Mouse (Mus musculus) adrenal gland, postnatal 36 days (tissue): ENCODE measurements around the gene Fbxl16. TPM values are rescaled to one million over a fixed set of nuclear protein-coding genes. Genes with fewer than 3 reads are reported as not detected.
A peak's percentile ranks its signal among the peaks of the same experiment; 100 is the strongest.

Experiments used
- DNase-seq, 2 experiments: peaks; one replicate each; pipeline ENCODE4 v3.0.0; 2021; ENCODE audit warnings: mixed read lengths in 1 of 2
- total RNA-seq, 2 experiments: library from RNA; stranded (reverse); gene quantifications; 2 replicates each; pipeline ENCODE4 v1.2.3; 2021

Gene Fbxl16
- total RNA-seq, 2 experiments from 2014 or later = 19.4 to 34.2 TPM

DNA sequence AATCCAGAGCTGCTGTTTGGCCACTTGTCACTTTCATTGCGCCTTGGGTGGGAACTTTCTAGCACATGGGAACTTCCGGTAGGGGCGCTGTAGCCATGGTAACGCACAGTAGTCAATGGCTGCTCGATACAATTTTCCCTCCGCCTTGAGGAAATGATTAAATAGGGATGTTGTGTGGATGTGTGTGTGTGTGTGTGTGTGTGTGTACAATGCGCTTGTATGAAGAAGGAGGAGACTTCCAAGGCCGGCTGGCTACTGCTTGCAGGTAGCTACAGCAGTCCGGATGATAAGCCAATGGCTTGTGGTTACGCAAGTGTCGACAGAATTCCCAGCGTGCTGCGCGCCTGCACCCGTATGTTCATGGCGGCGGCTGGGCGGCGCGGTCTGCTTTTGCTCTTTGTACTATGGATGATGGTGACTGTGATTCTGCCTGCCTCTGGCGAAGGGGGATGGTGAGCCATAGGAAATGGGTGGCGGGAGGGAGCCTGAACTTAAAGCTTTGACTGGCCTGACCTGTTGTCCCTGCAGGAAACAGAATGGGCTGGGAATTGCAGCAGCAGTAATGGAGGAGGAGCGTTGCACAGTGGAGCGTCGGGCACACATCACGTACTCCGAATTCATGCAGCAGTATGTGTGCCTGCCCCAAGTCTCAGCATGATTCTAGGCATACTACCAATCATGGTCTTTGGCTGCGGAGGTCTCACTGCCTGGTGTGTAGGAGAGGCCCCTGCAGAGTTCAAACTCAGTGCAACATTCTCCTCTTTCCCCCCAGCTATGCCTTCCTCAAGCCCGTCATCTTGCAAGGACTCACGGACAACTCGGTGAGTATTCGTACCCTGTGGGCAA lies 20.1 kb downstream of the Fbxl16 start, which contains the start of gene Jmjd8:
TSS of gene Jmjd8 (plus strand) at position 156 of the 846 bp plus-strand sequence.
- DNase-seq = peak; percentile 82 to 87

DNA sequence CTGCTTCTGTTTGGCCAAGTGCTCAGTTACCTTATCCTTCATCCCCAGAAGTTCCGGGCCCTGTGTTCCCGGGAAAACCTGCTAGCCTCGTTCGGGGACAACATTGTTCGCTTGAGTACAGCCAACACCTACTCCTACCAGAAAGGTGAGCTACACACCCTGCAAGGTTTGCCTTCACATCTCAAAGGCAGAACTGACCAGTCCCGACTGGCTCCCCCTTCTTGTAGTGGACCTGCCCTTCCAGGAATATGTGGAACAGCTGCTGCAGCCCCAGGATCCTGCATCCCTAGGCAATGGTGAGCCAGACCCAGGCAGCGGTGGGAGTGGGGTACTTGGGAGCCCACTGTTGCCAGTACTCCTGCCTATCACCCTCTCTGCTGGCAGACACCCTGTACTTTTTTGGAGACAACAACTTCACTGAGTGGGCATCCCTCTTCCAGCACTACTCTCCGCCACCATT lies 20.7 kb downstream of the Fbxl16 start:
- DNase-seq = no peak

DNA sequence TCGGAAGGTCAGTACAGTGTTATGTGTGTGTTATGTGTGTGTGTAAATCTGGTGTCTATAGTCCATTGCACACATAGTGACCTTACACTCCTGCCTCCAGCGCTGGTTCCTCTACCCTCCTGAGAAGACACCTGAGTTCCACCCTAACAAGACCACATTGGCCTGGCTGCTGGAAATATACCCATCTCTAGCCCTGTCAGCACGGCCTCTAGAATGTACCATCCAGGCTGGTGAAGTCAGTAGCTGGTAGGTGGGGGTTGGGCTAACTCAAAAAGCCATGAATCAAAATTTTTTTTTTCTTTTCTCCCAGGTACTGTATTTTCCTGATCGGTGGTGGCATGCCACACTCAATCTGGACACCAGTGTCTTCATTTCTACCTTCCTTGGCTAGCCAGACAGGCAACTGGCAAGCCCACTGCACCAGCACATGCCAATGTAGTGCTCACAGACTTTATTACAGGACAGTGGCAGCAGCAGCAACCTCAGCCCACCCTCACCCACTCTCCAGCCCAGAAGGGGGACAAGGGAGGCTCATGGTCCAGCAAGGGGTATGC lies 21.4 kb downstream of the Fbxl16 start:
- DNase-seq = no peak

DNA sequence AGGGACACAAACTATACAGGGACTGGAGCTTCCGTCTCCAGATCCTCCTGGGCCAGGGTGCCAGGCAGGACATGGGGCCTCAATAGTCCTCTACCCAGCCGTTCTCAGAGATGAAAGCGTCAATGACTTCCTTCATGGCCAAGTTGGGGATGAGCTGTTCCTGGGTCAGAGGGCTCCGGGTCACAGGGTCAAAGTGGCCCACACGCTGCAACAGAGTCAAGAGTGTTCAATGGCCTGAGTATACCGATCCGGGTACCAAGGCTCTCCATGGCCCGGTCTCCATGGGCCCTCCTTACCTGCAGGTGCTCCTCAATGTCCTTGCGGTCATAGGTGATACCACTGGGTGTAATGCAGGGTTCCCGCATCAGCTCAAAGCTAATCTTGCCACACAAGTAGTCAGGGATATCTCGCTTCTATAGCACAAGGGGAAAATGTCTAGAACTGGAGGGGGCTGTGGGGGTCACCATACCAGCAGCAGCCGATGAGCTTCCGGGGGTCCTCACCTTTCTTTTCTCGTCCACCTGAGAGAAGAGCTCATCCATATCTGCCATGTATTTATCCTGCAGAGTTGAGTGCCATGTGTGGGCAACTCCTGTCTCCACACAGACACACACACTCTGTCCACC lies 22.0 kb downstream of the Fbxl16 start:
- DNase-seq = no peak

DNA sequence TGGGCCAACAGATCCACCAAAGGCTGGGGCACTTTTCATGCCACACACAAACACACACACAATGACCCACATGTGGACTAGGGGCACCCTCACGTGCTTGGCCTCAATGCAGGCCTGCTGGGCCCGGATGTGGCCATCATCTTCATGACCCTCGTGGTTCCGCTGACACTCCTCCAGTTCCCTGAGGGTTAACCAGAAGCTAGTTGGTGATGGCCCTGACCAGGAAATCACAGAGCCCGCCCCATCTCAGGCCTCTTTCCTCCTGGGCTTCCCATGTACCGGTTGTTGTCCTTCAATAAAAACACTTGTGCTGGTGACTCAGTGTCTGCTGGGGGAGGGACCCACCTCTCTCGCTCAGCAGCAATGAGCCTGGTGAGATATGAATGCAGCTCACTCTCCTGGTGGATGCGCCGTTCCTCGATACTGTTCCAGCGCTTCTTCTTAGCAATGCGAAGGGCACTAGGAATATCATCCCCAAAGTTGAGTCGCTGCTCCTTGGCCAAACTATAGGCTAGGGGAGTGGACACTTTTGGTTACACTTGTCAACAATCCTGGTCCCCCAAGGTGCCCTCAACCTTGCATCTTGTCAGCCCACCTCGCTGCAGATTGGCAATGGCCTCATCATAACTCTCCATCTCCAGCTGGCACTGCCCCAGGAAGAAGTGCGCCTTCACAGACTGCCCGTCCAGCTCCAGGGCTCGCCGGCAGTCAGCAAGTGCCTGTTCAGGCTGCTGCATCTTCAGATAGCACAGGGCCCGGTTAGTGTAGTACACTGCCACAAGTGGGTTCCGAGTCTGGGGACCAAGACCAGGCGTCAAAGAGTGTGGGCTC lies 22.8 kb downstream of the Fbxl16 start:
- DNase-seq = peak; percentile 76 to 81

DNA sequence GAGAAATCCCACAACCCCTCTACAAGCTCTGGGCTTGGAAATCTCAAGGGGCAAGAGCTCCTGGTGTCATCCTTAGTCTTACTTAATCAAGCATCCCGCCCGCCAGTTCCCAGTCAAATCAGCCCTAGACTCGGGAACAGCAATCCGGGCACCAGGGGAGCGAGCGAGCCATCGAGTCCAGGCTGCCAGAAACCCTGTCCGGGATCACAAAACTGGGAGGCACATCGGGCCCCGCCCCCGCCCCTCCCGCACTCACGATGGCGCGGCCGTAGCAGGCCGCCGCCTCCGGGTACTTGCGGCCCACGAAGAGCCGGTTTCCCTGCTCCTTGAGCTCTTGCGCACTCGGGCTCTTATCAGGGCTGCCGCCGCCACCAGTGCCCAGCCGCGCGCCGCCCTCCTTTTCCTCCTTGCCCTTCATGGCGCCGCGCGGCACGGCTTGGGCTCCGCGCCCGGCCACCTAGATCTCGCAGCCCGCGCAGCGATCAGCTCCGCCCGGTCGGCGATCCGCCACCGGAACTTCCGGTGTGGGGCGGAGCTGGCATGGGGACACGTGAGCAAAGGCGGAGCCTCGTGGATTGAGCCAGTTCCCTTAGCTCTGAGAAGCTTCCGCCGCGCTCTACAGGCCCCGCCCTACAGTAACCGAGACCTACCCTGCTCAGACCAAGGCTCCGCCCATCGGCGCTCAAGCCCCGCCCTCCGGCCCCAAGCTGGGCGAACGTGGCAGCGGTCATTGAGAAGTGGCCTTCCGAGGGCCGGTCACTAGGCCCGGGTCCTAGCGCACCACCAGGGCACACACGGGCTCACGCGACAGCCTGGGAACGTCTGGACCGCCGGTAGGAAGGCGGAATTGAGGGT lies 23.8 kb downstream of the Fbxl16 start:
- DNase-seq = peak; percentile 100

DNA sequence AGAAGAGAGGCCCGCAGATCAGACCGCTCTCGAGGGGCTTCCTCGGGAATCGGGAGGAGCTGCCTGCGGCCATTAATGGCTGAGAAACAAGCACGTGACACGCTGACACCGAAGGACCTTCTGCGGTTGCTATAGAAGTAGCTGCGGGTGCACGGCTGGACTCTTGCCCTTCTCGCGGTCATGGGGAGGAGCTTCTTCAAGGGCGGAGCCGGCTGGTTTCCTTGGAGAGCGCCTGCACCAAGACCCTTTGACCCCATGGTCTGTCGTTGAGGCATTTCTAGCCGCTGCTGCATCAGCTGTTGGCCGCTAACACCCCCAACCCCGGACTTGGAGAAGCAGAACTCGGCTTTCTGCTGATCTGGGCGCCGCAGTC lies 24.4 kb downstream of the Fbxl16 start, which contains the start of gene Stub1:
TSS of gene Stub1 (minus strand) at position 114 of the 373 bp plus-strand sequence.
- DNase-seq = peak; percentile 95

DNA sequence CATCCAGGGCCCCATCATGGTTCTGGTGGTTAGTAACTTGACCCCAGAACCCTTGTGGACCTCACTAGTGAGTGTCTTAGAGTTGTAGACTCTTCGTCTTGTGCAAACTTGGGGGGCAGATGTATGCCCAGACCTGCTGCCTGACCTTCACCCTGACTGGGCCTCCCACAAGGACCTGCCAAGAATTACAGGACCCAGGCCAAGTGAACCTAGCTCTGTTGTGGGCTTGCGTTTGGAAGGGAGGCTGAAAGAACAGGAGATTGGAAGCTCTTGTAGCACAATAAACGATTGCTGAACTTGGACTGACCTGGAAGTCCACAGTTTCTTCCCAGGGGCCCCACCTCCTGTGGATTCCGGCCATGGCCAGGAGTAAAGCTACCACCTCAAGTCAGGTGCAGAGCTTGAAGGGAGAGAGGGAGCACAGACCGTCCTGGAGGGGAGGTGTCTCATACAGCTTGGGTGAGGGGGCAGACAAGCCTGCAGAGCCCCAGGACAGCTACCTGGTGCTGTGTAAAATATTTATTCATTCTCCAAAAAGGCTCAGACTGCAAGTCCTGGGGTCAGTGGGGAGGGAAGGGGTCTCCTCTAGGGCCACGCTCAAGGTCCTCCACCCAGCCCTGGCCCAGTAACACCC lies 25.2 kb downstream of the Fbxl16 start:
- DNase-seq = peak in 1 of 2 experiments; percentile 71

DNA sequence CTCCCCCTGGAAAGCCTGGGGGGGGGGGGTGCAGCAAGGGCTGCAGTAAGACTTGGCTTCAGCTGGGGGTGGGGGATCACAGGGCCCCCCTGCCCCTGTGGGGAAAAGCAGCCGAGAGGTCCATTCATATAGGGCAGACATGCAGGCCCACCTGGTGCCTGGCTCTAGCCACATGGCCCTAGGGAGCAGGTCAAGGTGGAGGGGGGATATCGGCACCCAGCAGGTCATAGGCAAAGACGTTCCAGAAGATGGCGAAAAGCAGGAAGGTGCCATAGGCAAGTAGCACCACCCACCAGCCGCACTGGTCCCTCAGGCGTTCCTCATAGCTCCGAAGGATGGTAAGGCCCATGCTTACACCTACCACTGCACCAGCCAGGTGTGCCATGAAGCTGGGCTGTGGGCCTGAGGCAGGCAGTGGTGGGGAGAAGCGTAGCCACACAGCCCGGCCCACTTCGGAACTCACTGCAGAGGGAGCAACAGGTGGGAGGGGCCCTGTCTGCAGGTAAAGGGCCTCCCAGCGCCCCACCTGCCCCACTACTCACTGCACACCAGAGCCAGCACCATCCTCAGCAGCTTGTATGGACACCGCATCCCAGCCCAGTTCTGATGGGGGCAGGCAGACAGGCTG lies 25.8 kb downstream of the Fbxl16 start:
- no peak for DNase-seq

DNA sequence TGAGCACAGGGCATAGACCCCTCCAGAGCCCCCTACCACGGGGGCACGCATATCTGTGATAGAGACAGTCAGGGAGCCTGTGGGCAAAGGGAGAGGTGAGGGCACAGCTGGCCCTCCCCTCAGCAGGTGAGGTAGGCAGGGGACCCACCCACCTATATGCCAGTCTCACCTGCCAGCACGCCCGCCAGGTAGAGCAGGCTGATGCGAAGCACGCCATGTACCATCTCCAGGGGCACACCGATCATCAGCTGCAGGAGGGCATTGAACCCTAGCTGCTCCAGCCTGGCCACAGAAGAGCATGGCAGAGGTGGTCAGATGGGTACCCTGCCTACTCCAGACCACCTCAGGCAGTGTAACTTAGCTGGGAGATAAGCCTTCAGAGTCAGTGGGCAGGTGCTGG lies 26.4 kb downstream of the Fbxl16 start:
- no peak for DNase-seq

DNA sequence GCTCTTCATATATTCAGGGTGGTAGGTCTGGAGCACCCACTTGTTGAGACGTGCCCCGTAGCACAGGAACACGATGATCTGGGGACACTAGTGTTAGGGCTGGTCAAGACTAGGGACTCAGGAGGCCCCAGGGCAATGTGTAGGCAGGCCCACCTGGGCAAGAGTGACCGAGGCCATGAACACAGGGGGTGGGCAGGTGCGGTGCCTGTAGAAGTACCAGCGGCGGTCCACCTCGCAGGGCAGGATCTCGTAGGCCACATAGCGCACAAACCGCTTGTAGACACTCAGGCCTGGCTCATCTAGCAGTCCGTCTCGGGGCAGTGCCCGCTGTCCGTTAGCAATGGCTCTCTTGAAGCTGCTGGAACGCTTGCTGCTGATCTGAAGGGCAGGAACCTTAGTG lies 26.9 kb downstream of the Fbxl16 start:
- DNase-seq = no peak

DNA sequence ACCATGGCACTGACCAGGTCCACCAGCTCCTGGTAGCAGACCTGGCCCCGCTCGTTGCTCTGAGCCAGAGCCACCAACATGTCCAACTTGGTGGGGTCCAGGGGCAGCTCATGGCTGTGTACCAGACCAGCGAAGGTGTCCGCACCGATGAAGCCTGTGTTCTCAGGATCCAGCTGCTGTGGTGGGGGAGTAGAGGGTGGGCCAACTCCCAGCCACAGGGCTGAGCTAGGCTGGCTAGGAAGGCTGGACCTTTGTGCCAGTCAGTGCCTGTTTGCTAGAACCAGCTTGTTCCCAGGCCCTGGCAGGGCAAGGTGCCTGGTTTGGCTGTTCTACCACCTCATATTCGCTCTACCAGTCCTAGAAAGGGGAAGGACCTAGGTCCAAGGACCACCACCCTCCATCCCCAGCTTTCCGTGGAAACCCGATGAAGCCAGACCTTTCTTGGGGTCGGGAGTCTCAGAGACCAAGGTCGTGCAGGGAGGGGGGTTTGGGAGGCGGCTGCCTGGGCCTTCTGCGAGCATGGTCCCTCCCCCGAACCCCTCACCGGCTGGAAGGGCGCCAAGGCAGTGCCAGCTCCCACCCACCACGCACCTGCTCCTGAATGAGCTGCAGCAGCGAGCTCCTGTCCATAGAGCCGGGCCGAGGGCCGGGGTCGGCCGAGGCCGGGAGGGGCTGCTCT lies 27.7 kb downstream of the Fbxl16 start:
- DNase-seq = peak; percentile 28 to 34

DNA sequence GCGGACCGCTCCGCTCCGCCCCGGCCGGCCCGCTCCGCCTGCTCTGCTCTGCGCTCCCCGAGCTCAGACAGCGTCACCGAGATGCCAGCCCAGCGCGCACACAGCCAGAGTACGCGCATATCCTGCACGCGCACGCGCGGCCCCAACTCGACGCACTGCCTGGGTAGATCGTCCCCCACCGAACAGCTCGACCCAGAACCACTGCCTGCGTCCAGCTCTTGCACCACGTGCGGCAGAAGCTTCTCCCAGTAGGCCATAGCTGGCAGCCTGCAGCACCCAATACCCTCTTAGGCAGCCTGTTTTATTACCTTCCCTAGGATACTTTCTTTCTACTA lies 28.2 kb downstream of the Fbxl16 start, which contains the start of gene Rhbdl1:
TSS of gene Rhbdl1 (minus strand) at position 220 of the 335 bp plus-strand sequence.
- DNase-seq = peak; percentile 87 to 90

DNA sequence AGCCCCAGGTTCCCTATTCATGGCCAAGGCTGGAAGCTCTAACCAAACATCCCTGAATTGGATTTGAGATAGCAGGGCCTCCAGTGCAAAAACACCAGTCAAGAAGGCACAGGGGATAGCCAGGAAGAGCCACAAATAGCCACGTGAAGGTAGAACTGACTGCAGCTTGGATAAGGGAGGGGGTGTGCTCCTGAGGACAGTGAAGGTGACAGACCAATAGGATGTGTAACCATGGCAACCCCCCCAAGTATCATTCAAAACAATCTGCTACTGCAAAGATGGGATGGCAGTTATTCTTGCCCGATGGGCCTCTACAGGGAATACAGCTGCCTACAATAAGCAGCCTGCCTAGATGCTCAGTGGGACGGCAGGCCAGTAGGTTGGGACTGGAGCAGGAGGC lies 28.6 kb downstream of the Fbxl16 start:
- DNase-seq = no peak

DNA sequence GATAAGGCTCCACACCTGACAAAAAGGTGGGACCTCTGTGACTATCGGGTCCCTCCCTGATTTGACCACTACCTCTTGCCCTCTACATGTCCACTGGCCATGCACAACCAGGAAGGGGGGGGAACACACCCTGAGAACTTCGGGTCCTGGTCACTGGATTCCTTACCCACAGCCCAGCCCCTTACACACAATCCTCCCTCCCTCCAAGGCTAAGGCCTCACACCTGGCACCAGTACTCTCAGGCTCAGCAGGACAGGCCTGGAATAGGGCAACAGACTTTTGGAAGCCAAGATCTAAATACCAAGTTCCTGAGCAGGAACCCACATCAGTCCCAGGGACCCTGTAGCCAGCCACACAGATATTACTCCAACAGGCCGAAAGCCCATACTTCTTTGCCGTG lies 30.0 kb downstream of the Fbxl16 start:
- DNase-seq = no peak

DNA sequence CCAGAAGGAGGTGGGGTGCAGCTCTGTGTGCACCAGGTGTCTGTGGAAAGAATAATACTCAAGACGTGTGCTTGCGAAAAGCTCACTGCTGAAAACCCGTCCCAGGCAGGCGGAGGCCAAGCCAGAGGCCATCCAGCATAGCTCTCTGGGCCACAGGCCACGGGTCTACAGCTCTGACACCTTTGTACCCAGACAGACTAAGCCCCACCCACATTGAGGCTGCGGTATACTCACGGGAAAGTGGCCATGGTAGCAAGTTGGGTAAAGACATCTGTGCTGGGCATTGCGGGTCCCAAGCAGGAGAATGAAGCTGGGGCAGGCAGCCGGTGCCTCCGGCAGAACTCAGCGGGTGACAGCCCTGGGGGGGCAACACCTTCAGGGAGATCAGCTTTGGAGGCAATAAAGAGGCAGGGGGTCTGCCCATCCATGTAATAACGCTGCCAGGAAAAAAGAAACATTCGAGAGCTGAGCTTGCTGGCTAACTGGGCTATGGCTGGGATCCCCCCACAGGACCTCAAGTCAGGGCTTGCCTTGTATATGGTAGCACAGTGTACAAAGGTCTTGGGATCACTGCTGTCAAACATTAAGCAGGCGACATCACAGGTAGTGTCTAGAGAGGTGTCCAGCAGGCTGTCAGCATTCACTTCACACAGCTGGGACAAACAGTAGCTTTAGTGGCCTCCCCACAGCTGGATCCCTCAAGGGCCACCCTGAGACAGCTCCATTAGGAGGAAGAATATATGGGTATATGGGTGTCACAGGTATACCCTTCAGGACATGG lies 30.8 kb downstream of the Fbxl16 start:
- DNase-seq = no peak

DNA sequence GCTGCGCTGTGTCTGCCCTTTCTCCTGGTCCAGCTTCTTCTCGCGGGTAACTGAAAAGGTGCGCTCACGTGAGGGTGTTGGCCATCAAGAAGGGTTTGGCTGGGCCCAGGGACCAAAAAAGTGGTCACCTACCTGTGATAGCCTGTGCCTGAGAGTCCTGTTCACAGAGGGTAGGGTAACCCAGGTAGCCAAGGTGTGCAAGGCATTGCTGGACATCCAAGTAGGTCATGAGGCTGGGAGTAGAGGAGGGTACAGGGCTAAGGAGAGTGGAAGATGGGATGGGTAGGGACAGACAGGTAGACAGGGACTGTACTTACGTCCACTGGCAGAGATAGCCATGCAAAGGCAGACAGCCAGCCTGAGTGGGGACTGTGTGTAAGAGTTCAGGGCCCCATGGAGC lies 31.6 kb downstream of the Fbxl16 start:
- no peak for DNase-seq

DNA sequence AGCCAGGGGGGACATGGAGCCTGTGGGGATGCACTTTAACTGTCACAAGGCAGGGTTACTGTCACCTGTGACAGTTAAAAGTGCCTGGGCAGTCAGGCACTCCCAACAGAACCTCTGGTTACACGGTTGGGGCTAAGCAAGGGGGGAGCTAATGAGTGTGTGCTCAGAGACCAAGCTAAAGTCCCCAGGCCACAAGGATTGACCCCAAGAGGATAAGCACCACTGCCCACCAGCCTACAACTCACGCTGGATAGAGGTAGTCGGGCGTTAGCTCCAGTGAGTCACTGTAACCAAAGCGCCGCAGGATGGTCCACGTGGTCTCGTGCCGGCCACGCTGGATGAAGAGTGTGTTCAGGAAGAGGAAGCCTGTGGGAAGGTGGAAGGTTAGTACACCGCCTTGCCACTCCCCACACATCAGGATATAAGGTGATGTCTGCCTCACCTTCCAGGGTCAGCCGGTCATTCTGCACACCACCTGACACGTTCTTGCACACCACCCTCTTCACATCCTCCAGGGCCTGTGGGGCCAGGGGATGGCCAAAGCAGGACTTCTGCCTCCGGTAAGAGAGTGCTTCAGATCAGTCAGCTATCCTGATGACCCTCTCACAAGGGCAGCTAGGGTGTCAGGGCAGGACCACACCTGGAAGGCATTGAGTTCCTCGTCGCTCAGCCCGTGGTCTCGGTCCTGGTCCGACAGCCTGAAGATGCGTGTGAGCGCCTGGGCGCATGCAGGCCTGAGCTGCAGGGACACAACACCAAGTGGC lies 32.4 kb downstream of the Fbxl16 start, which contains the start of gene Gm20683:
TSS of gene Gm20683 (minus strand) at position 647 of the 764 bp plus-strand sequence.
- DNase-seq = no peak
